Mouse (Mus musculus) liver, adult 2 months (tissue): ENCODE results near the gene Srcin1.

ENCODE experiments used
- CTCF ChIP-seq: fragments of 200-500 bp; IDR thresholded peaks from 2 replicates; pipeline ENCODE4 v1.5.1; 2011; ENCODE audit warnings: low read depth, low read length, control low read depth
- POLR2A ChIP-seq: fragments of 200-500 bp; IDR thresholded peaks from 2 replicates; pipeline ENCODE4 v1.6.1; 2011; ENCODE audit warnings: low read length, control low read depth; ENCODE audit not compliant: insufficient read depth; ENCODE audit errors: extremely low read depth

GRCm38 (mm10) chr11:97547957-97548706, 27.9 kb downstream of the Srcin1 start:
- no peak for TF ChIP-seq POLR2A
- no peak for TF ChIP-seq CTCF
